Mouse (Mus musculus) fibroblast of lung, adult 2 months (primary cell): Measurements from ENCODE around the gene Rgma.

Experiments
- DNase-seq: peaks from one replicate; pipeline ENCODE4 v3.0.0-alpha.2; 2011; ENCODE audit warnings: low read depth

The Rgma gene

GRCm38 (mm10) chr7:73371587-73372321, 3.6 kb upstream of the Rgma start:
- no peak for DNase-seq

- peak; percentile 49 for DNase-seq
These were observed 2.8 kb upstream of the Rgma start for GRCm38 (mm10) chr7:73372352-73372970.

- DNase-seq = no peak
These were observed 582 bp upstream of the Rgma start for GRCm38 (mm10) chr7:73374727-73375126.

GRCm38 (mm10) chr7:73376101-73377001, 1.0 kb downstream of the Rgma start:
- DNase-seq = no peak

- DNase-seq = no peak
These were observed 2.0 kb downstream of the Rgma start for GRCm38 (mm10) chr7:73377307-73377706.

GRCm38 (mm10) chr7:73378034-73378433, 2.7 kb downstream of the Rgma start:
- DNase-seq = no peak

GRCm38 (mm10) chr7:73382843-73383242, 7.5 kb downstream of the Rgma start:
- no peak for DNase-seq

- DNase-seq = no peak
These were observed 13.6 kb downstream of the Rgma start for GRCm38 (mm10) chr7:73388866-73389265.

GRCm38 (mm10) chr7:73389419-73389818, 14.1 kb downstream of the Rgma start:
- DNase-seq = no peak

GRCm38 (mm10) chr7:73389871-73390294, 14.6 kb downstream of the Rgma start:
- DNase-seq = no peak

- no peak for DNase-seq
These were observed 15.2 kb downstream of the Rgma start for GRCm38 (mm10) chr7:73390426-73391001.

- no peak for DNase-seq
These were observed 15.8 kb downstream of the Rgma start for GRCm38 (mm10) chr7:73391002-73391517.

- DNase-seq = no peak
These were observed 16.4 kb downstream of the Rgma start for GRCm38 (mm10) chr7:73391518-73392321.

- no peak for DNase-seq
These were observed 17.1 kb downstream of the Rgma start for GRCm38 (mm10) chr7:73392359-73392758.

GRCm38 (mm10) chr7:73393307-73394012, 18.2 kb downstream of the Rgma start:
- no peak for DNase-seq

GRCm38 (mm10) chr7:73394013-73394409, 18.7 kb downstream of the Rgma start:
- DNase-seq = no peak

GRCm38 (mm10) chr7:73398319-73398718, 23.0 kb downstream of the Rgma start:
- no peak for DNase-seq

- no peak for DNase-seq
These were observed 23.6 kb downstream of the Rgma start for GRCm38 (mm10) chr7:73398806-73399442.

- no peak for DNase-seq
These were observed 24.3 kb downstream of the Rgma start for GRCm38 (mm10) chr7:73399501-73400044.
